Mouse (Mus musculus): ENCODE measurements around the gene Btbd35f30. TPM values are rescaled to one million over a fixed set of nuclear protein-coding genes. Genes with fewer than 3 reads are reported as not detected.

Btbd35f30 gene
- total RNA-seq (2023) = not detected

DNA sequence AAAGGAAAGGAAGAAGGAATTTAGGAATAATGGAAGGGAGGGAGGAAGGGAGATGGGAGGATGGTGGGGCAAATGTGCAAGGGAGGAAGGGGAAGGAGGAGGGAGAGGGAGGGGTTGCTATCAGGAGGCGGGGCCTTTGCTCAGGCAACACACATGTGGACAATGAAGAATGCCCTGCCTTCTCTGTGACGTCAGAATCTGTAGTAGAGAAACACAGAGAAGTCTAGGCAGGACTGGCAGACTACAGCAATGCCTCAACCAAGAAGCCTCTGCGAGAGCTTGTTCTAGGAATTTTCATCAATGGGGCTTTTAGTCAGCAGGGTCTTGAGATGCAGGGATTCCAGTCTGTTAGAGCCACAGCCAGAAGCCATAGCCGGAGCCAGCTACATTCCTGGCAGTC, at the start of gene Btbd35f30:
Btbd35f30 (plus strand) TSS at position 301 of the 400 bp plus-strand sequence.

GRCm38 (mm10) chrX:32941468-32941867, 47.0 kb downstream of the Btbd35f30 start, which contains the start of gene Gm21789:
Gene Gm21789, plus strand, starts transcription at chrX:32941768.

Other genes starting within 250 kb of the Btbd35f30 start
- not detected for gene Gm5926, start 243.9 kb upstream of the Btbd35f30 start, total RNA-seq (2023)
- not detected for gene Btbd35f21, start 168.5 kb upstream of the Btbd35f30 start, total RNA-seq (2023)
- not detected for gene Gm21789, start 47.1 kb downstream of the Btbd35f30 start, total RNA-seq (2023)
- gene Btbd35f5, start 79.3 kb downstream of the Btbd35f30 start, total RNA-seq (2023) = not detected

Data from CD4-positive naive resting alpha-beta T cell, adult 57 days (primary cell).